ENCODE assay signal across 8 mouse cellular contexts in genomic region chr5:20952337-20952925, GRCm38 (mm10). TPM values are rescaled to one million over a fixed set of nuclear protein-coding genes. Genes with fewer than 3 reads are reported as not detected.
A peak's percentile ranks its signal among the peaks of the same experiment; 100 is the strongest.
DNase-seq lines count a peak whose midpoint lies in the region; ATAC-seq and TF ChIP-seq lines count a peak whose summit lies in the region.

No protein-coding gene starts in this region.

- H3K27ac ChIP-seq in heart, adult 2 months: peak overlapping the region; percentile 97
- peak overlapping the region; percentile 99; the same call in 1 of the 2 replicates for H3K27ac ChIP-seq in forebrain, embryonic 15.5 days (replicated peaks)
- peak overlapping the region; percentile 95 for H3K27ac ChIP-seq in liver, embryonic 14.5 days

- peaks cover 7% of the 10 kb centered on the region for H3K36me3 ChIP-seq in heart, adult 2 months (ENCODE audit: control insufficient read depth, insufficient read depth, low read length)
- no peaks in the 10 kb centered on the region for H3K36me3 ChIP-seq in C2C12 (ENCODE audit: control insufficient read depth, insufficient read depth)
- H3K36me3 ChIP-seq in forebrain, embryonic 15.5 days: no peaks in the 10 kb centered on the region
- H3K36me3 ChIP-seq in liver, embryonic 14.5 days (replicated peaks; ENCODE audit: control insufficient read depth, insufficient read depth, low read depth): peaks cover 2% of the 10 kb centered on the region; the same call in 1 of the 2 replicates

- TF ChIP-seq POLR2A in heart, adult 2 months (IDR thresholded peaks at IDR 0.05; ENCODE audit: insufficient read depth, low read depth, low read length): no peak

- peak overlapping the region; percentile 90; the same call in 1 of the 2 replicates for H3K9ac ChIP-seq in heart, adult 2 months (ENCODE audit: low read depth, low read length)
- H3K9ac ChIP-seq in forebrain, embryonic 15.5 days (replicated peaks): peak overlapping the region; percentile 92
- H3K9ac ChIP-seq in liver, embryonic 14.5 days (replicated peaks): peak overlapping the region; percentile 89

- H3K4me2 ChIP-seq in forebrain, embryonic 15.5 days (replicated peaks): peak overlapping the region; percentile 48
- peak overlapping the region; percentile 91 for H3K4me2 ChIP-seq in liver, embryonic 14.5 days (ENCODE audit: low read depth)

- H3K4me3 ChIP-seq in heart, adult 2 months: peak overlapping the region; percentile 87
- peak overlapping the region; percentile 80 for H3K4me3 ChIP-seq in C2C12 (ENCODE audit: insufficient read depth, poor library complexity, severe bottlenecking)
- peak overlapping the region; percentile 99 for H3K4me3 ChIP-seq in forebrain, embryonic 15.5 days
- peak overlapping the region; percentile 92 to 98 for H3K4me3 ChIP-seq in liver, embryonic 14.5 days (ENCODE audit: insufficient read depth in 1 of 2, low read depth in 2 of 2, low read length in 2 of 2)

- no peak overlapping the region for H3ac ChIP-seq in C2C12 (ENCODE audit: control insufficient read depth, insufficient read length, low read depth)

- peaks cover 34% of the 10 kb centered on the region for H3K79me3 ChIP-seq in C2C12 (ENCODE audit: low read depth)

- TF ChIP-seq CTCF in heart, adult 2 months (IDR thresholded peaks at IDR 0.05): no peak
- TF ChIP-seq CTCF in C2C12 (IDR thresholded peaks at IDR 0.05; ENCODE audit: control insufficient read depth, insufficient read depth, insufficient read length): no peak
- no peak for TF ChIP-seq CTCF in liver, embryonic 14.5 days (IDR thresholded peaks at IDR 0.05; ENCODE audit: low read depth)

- no peak for TF ChIP-seq EP300 in heart, adult 2 months (IDR thresholded peaks at IDR 0.05; ENCODE audit: insufficient read depth, low read depth, low read length)
- TF ChIP-seq EP300 in liver, embryonic 14.5 days (IDR thresholded peaks at IDR 0.05; ENCODE audit: low read depth): no peak

- ATAC-seq in forebrain, embryonic 15.5 days (replicated peaks): no peak
- ATAC-seq in liver, embryonic 14.5 days (ENCODE audit: insufficient read depth): no peak

- intact Hi-C loops in heart, adult 2 months (cut with DNase I): loop anchor here (2.0 to 5.0 kb wide), 2 partner anchors 40 to 70 kb away; partner anchors contain the start of genes Phtf2 and Tmem60

- 10% methylated on average over 9 of the region's 9 CpGs for WGBS in heart, adult 2 months
- WGBS in forebrain, embryonic 15.5 days: 25% methylated on average over 9 of the region's 9 CpGs
- 4% methylated on average over 9 of the region's 9 CpGs for WGBS in liver, embryonic 14.5 days (ENCODE audit: insufficient replicate concordance)

- H3K27me3 ChIP-seq in heart, adult 2 months (ENCODE audit: control insufficient read depth, insufficient read depth, low read length): no peaks in the 10 kb centered on the region
- no peaks in the 10 kb centered on the region for H3K27me3 ChIP-seq in C2C12 (ENCODE audit: control insufficient read depth, insufficient read depth, insufficient read length)
- no peaks in the 10 kb centered on the region for H3K27me3 ChIP-seq in forebrain, embryonic 15.5 days
- no peaks in the 10 kb centered on the region for H3K27me3 ChIP-seq in liver, embryonic 14.5 days (ENCODE audit: control insufficient read depth, insufficient read depth, low read length)

- DNase-seq in heart, adult 2 months: no peak
- no peak for DNase-seq in heart, adult 18-20 months
- DNase-seq in liver, embryonic 14.5 days (ENCODE audit: low read depth in 3 of 3, low spot score in 3 of 3): no peak
- DNase-seq in retina, postnatal 1 day: no peak
- DNase-seq in layer of hippocampus, postnatal 25 days (ENCODE audit: extremely low spot score in 1 of 2, low spot score in 1 of 2): no peak
- DNase-seq in urinary bladder, postnatal 14 days (ENCODE audit: low spot score): no peak

- H3K4me1 ChIP-seq in heart, adult 2 months (ENCODE audit: control insufficient read depth, insufficient read depth, low read length): peaks cover 2% of the 10 kb centered on the region; the same call in 1 of the 2 replicates
- H3K4me1 ChIP-seq in forebrain, embryonic 15.5 days: peaks cover 20% of the 10 kb centered on the region
- peaks cover 18 to 27% of the 10 kb centered on the region in 2 experiments for H3K4me1 ChIP-seq in liver, embryonic 14.5 days (replicated peaks; ENCODE audit: control insufficient read depth in 2 of 2, insufficient read depth in 2 of 2, low read length in 1 of 2)

- H3K79me2 ChIP-seq in heart, adult 2 months (replicated peaks; ENCODE audit: control insufficient read depth, insufficient read depth, low read length): no peaks in the 10 kb centered on the region; the same call in none of the 2 replicates
- peaks cover 45% of the 10 kb centered on the region for H3K79me2 ChIP-seq in C2C12 (ENCODE audit: control insufficient read depth, insufficient read depth)

- peaks cover 3% of the 10 kb centered on the region; the same call in 1 of the 2 replicates for H3K9me3 ChIP-seq in forebrain, embryonic 15.5 days
- no peaks in the 10 kb centered on the region for H3K9me3 ChIP-seq in liver, embryonic 14.5 days (ENCODE audit: control insufficient read depth, low read length)

TF ChIP-seq in C2C12, 6 proteins besides CTCF, POLR2A, EP300 and RAD21:
- TF ChIP-seq CEBPB (IDR thresholded peaks at IDR 0.05; ENCODE audit: low read depth) (no peak), MYOG (IDR thresholded peaks at IDR 0.05; ENCODE audit: control insufficient read depth, extremely low read depth, insufficient read length) (no peak), MYOD1 (IDR thresholded peaks at IDR 0.05; ENCODE audit: control insufficient read depth, insufficient read length, low read depth) (no peak), FOSL1 (IDR thresholded peaks at IDR 0.05; ENCODE audit: insufficient read depth, low read length, poor library complexity, severe bottlenecking) (no peak)

RNA-seq across cellular contexts. Expression of gene Rsbn1l, which starts 3.8 kb away (rescaled TPM):
- total RNA-seq in heart, adult 2 months (2021): 10 to 100 TPM; 11.5 to 15.1 TPM
- 3.7 and 8.4 TPM in 2 replicates for polyA plus RNA-seq in heart, adult 2 months (2012; rRNA removed)
- 10 to 100 TPM; 11.3 to 13.3 TPM for total RNA-seq in heart, adult 18-20 months (2021)
- polyA plus RNA-seq in C2C12 (2012; fragmentation: generic; extraction: Trizol): 1.9 TPM
- 5.5 and 5.9 TPM in 2 replicates for polyA plus RNA-seq in forebrain, embryonic 15.5 days (2015; fragmentation: Nextera tagmentation; extraction: Ambion mirVana)
- 3.5 and 4.6 TPM in 2 replicates for polyA plus RNA-seq in liver, embryonic 14.5 days (2012; rRNA removed)
- polyA plus RNA-seq in liver, embryonic 14.5 days (2014; fragmentation: Nextera tagmentation; extraction: Ambion mirVana): 3.7 and 4.2 TPM in 2 replicates
- total RNA-seq in layer of hippocampus, postnatal 25 days (2021): 10 to 100 TPM; 14.9 to 18.5 TPM
